Mouse (Mus musculus): ENCODE data around the gene Ssxb3.
"Not testable (repeated sequence)": the region's sequence is repeated elsewhere in the genome, so short reads cannot be mapped to it uniquely, and the experiment has no call there.

Ssxb3 gene

DNA sequence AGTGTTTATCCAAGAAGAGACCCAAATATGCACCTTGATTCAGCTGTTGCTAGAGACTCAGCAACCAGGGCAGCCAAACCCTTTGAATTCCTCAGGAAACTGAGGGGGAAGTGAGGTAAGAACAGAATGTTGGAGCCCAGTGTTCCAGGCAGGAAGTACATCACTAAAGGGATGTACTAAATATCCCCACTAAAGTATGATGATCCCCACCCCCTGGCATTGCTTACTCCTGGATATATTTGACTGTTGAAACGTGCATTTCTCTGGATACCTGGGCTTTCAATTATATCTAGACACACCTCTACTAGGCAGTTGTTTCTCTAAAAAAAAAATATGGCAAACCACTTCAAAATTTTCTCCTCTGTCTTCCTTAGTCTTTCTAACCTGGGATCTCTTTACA, at the start of gene Ssxb3:
Ssxb3 (minus strand) TSS at position 101 of the 400 bp plus-strand sequence.
- DNase-seq: not testable (repeated sequence)

DNA sequence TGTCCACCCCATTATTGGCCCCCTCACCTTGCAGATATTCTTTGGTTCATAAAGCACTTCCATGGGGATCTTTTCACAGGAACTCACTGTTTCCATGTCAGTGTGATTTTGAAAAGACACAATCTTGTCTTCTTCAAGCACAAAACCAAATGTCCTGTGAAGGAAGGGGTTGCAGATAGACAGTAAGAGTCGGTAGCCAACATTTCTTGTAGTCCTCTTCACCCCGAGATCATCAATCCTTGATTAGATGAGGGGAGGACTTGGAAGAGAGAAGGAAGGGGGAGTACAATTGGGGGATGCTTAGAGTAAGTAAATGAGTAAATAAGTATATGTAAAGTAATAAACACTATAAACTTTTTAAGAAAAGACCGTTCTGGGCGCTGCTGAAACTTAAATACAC, 43.5 kb downstream of the Ssxb3 start, which contains the start of gene Ssxb6:
Ssxb6 (minus strand) TSS at position 101 of the 400 bp plus-strand sequence.
- not testable (repeated sequence) for DNase-seq
